Mouse (Mus musculus) erythroblast, embryonic 14.5 days (primary cell): ENCODE data around the gene Htr2a.

Experiments used
- GATA1 ChIP-seq: IDR thresholded peaks from 2 replicates; pipeline ENCODE4 v1.6.1; 2012; ENCODE audit warnings: low read length, inconsistent platforms, mixed read lengths
- TAL1 ChIP-seq: IDR thresholded peaks from 3 replicates; pipeline ENCODE4 v1.6.1; 2012; ENCODE audit warnings: low read length, inconsistent platforms, mixed read lengths

DNA sequence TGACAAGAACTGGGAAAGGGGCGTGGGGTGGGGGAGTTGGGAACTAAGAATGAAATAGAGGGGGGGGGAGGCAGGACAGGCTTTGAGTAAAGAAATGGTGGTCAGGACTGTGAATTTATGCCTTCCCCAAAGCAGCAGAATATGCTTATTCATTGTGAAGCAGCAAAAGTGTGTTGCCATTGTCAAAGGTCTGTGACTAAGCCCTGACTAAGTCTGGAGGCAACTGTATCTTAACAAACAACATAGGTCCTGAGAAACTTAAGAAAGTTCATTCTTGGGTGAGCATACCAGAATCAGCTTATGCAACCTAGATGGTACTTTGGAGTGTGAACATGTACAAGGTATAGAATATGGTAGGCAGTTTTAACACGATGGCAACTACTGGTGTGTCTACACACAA lies 92.8 kb downstream of the Htr2a start:
- TF ChIP-seq GATA1 (no peak), TAL1 (no peak)
